Mouse (Mus musculus): ENCODE data around the gene Colgalt1. TPM values are rescaled to one million over a fixed set of nuclear protein-coding genes. Genes with fewer than 3 reads are reported as not detected.

Gene Colgalt1
- polyA plus RNA-seq, 1 experiment from 2014 or later, result 87.6 TPM

DNA sequence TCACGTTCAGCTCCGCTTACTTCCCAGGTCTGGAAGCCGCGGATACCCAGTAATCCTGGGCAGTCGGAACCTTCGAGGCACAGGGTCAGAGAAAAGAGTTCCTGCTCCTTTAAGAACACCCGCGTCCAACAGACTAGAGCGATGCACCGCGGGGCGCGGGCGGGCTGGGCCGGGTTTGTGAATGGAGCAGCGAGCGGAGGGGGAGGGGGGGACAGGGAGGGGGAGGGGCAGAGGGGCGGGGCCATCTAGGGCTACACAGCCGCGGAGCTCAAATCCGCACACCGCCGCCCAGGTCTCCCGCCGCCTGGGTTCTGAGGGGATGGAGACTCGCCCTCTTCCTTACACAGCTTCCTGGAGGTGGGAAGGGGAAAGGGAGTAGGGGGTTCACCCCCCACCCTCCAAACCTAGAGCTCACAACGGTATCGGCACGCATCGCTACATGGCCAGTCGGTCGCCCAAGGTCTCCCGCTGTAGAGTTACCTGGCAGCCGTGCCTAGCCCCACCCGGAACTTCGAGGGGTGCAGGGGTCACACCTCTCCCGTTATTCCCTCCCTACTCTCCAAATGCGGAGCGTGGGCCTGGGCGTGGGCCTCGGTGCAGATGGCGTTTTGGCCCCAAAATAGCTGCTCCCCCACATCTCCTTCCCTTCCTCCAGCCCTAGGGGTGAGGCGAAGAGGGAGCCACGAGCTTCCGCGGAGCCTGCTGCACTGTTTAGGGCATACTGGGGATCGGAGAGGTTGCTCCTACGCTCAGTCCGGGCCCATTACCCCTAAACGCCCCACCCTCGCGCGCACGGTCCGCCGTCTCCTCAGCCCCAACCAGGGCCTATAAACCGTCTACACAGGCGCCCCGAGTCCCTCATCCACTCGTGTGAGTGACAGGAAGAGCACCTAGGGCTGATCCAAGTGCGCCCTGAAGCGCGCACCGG is 60.1 kb downstream of the Colgalt1 start:
- Histone ChIP-seq H3K27me3 (ENCODE audit: control insufficient read depth, insufficient read depth, low read length) (no peaks in the 10 kb centered on the region), H3K4me3 (ENCODE audit: low read depth, low read length) (peak overlapping the region; percentile 45), H3K9ac (replicated peaks; ENCODE audit: low read depth, low read length) (no peak overlapping the region), H3K4me2 (replicated peaks; ENCODE audit: low read depth, low read length) (peak overlapping the region; percentile 99), H3K27ac (ENCODE audit: low read length) (no peak overlapping the region), H3K9me3 (ENCODE audit: control insufficient read depth, low read depth, low read length) (no peaks in the 10 kb centered on the region), H3K36me3 (ENCODE audit: control insufficient read depth, insufficient read depth, low read length) (no peaks in the 10 kb centered on the region), H3K4me1 (ENCODE audit: control insufficient read depth, insufficient read depth, low read length) (peaks cover 17% of the 10 kb centered on the region; the same call in 1 of the 2 replicates)
- under 1% methylated on average over 59 of the region's 64 CpGs for WGBS
- peak; percentile 10; the same call in 1 of the 2 replicates for ATAC-seq (ENCODE audit: insufficient number of reproducible peaks, insufficient read depth, low FRiP score, low read depth)

DNA sequence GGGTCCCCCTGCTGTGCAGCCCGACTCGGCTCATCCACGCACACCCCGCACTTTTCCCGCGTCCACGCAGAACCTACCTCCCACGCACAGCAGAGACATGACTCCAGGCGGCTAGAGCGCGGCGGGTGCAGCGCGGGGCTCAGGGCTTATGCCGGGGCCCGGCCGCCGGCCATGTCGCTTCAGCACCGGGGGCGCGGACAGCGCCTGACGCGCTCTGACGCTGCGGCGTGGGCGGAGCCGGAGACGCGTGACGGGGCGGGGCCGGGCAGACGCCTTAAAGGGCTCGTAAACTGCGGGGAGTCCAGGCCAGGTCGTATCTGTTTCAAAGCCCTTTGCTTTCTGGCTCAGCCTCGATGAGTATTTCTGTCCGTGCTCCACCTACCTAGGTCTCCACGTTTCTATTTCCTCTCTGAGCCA is 60.8 kb downstream of the Colgalt1 start, which contains the start of gene Unc13a:
TSS of gene Unc13a (minus strand) at position 209 of the 417 bp plus-strand sequence.
- H3K9me3 ChIP-seq (ENCODE audit: control insufficient read depth, low read depth, low read length), result no peaks in the 10 kb centered on the region
- ATAC-seq (ENCODE audit: insufficient number of reproducible peaks, insufficient read depth, low FRiP score, low read depth), result peak; percentile 59
- H3K36me3 ChIP-seq (ENCODE audit: control insufficient read depth, insufficient read depth, low read length), result no peaks in the 10 kb centered on the region
- peak within 1 kb of the TSS; percentile 45 for H3K4me3 ChIP-seq (ENCODE audit: low read depth, low read length)
- no peak within 1 kb of the TSS for H3K9ac ChIP-seq (replicated peaks; ENCODE audit: low read depth, low read length)
- WGBS, result under 1% methylated on average over 42 of the region's 42 CpGs
- no peaks in the 10 kb centered on the region for H3K27me3 ChIP-seq (ENCODE audit: control insufficient read depth, insufficient read depth, low read length)
- H3K4me2 ChIP-seq (replicated peaks; ENCODE audit: low read depth, low read length), result peak within 1 kb of the TSS; percentile 99
- no peak within 1 kb of the TSS for H3K27ac ChIP-seq (ENCODE audit: low read length)
- peaks cover 16% of the 10 kb centered on the region; the same call in 1 of the 2 replicates for H3K4me1 ChIP-seq (ENCODE audit: control insufficient read depth, insufficient read depth, low read length)

DNA sequence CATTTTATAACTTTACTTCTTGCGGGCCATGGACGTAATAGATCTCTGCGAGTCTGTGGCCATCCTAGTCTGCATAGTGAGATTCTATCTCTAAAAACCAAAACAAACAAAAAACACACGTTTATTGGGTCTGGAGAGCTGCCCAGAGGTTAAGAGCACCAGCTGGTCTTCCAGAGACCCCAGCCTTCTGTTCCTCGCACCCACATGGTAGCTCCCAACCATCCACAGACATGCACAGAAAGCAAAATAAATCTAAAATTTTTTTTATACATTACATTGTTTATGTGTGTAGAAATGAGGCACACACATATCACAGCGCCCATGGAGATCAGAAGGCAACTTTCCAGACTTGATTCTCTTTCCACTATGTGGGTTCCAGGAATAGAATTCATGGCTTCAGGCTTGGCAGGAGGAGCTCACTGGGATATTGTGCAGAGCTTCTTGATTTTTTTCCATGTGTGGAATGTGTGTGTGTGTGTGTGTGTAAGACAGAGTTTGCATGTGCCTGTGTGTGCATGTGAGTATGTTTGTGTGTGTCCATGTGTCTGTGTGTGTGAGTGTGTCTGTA is 61.5 kb downstream of the Colgalt1 start:
- 62% methylated on average over 6 of the region's 6 CpGs for WGBS
- ATAC-seq (ENCODE audit: insufficient number of reproducible peaks, insufficient read depth, low FRiP score, low read depth), result no peak
- H3K4me2 ChIP-seq (replicated peaks; ENCODE audit: low read depth, low read length), result peak overlapping the region; percentile 99; the same call in 1 of the 2 replicates
- H3K4me3 ChIP-seq (ENCODE audit: low read depth, low read length), result peak overlapping the region; percentile 45; the same call in 1 of the 2 replicates
- peaks cover 16% of the 10 kb centered on the region; the same call in 1 of the 2 replicates for H3K4me1 ChIP-seq (ENCODE audit: control insufficient read depth, insufficient read depth, low read length)
- no peaks in the 10 kb centered on the region for H3K36me3 ChIP-seq (ENCODE audit: control insufficient read depth, insufficient read depth, low read length)
- H3K9me3 ChIP-seq (ENCODE audit: control insufficient read depth, low read depth, low read length), result no peaks in the 10 kb centered on the region
- H3K9ac ChIP-seq (replicated peaks; ENCODE audit: low read depth, low read length), result no peak overlapping the region
- no peak overlapping the region for H3K27ac ChIP-seq (ENCODE audit: low read length)
- H3K27me3 ChIP-seq (ENCODE audit: control insufficient read depth, insufficient read depth, low read length), result no peaks in the 10 kb centered on the region

DNA sequence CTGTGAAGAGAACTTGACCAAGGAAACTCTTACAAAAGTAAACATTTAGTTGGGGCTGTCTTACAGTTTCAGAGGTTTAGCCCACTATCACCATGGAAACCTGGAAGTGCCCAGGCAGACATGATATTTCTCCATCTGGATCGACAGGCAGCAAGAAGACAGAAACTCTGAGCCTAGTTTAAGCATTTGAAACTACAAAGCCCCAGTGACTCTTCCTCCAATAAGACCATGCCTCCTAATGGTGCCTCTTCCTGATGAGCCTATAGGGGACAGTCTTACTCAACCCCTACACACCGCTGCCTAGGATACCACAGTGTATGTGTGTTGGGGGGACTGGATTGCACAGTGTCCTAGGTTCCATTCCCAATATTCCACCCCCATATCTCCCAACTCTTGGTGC is 63.3 kb downstream of the Colgalt1 start:
- Histone ChIP-seq H3K36me3 (ENCODE audit: control insufficient read depth, insufficient read depth, low read length) (no peaks in the 10 kb centered on the region), H3K4me1 (ENCODE audit: control insufficient read depth, insufficient read depth, low read length) (peaks cover 11% of the 10 kb centered on the region; the same call in 1 of the 2 replicates), H3K4me2 (replicated peaks; ENCODE audit: low read depth, low read length) (no peak overlapping the region), H3K9ac (replicated peaks; ENCODE audit: low read depth, low read length) (no peak overlapping the region), H3K4me3 (ENCODE audit: low read depth, low read length) (no peak overlapping the region), H3K27ac (ENCODE audit: low read length) (no peak overlapping the region), H3K9me3 (ENCODE audit: control insufficient read depth, low read depth, low read length) (no peaks in the 10 kb centered on the region), H3K27me3 (ENCODE audit: control insufficient read depth, insufficient read depth, low read length) (peaks cover 9% of the 10 kb centered on the region)
- 72% methylated on average over 2 of the region's 2 CpGs for WGBS
- no peak for ATAC-seq (ENCODE audit: insufficient number of reproducible peaks, insufficient read depth, low FRiP score, low read depth)

Small RNAs within 50 kb of the gene (microRNA-seq; reads per million reads assigned to microRNA genes)
- gene Mir6769b, result not detected

Other genes starting within 250 kb of the Colgalt1 start
- gene Use1, start 244.2 kb upstream of the Colgalt1 start, polyA plus RNA-seq (2014; fragmentation: Nextera tagmentation; extraction: Ambion mirVana), result 106 and 108 TPM in 2 replicates
- gene Ocel1, start 239.7 kb upstream of the Colgalt1 start, polyA plus RNA-seq (2014; fragmentation: Nextera tagmentation; extraction: Ambion mirVana), result 3.8 TPM in 2 replicates
- gene Nr2f6, start 229.0 kb upstream of the Colgalt1 start, polyA plus RNA-seq (2014; fragmentation: Nextera tagmentation; extraction: Ambion mirVana), result 52.7 and 65.5 TPM in 2 replicates
- gene Ushbp1, start 215.2 kb upstream of the Colgalt1 start, polyA plus RNA-seq (2014; fragmentation: Nextera tagmentation; extraction: Ambion mirVana), result 8.6 and 9.6 TPM in 2 replicates
- 92.2 and 94.2 TPM in 2 replicates for gene Babam1, start 214.1 kb upstream of the Colgalt1 start, polyA plus RNA-seq (2014; fragmentation: Nextera tagmentation; extraction: Ambion mirVana)
- 30.9 and 39.8 TPM in 2 replicates for gene Ankle1, start 205.0 kb upstream of the Colgalt1 start, polyA plus RNA-seq (2014; fragmentation: Nextera tagmentation; extraction: Ambion mirVana)
- gene Abhd8, start 147.3 kb upstream of the Colgalt1 start, polyA plus RNA-seq (2014; fragmentation: Nextera tagmentation; extraction: Ambion mirVana), result 28.4 and 30.0 TPM in 2 replicates
- gene Mrpl34, start 146.0 kb upstream of the Colgalt1 start, polyA plus RNA-seq (2014; fragmentation: Nextera tagmentation; extraction: Ambion mirVana), result 139 and 154 TPM in 2 replicates
- 94.8 and 98.9 TPM in 2 replicates for gene Dda1, start 141.8 kb upstream of the Colgalt1 start, polyA plus RNA-seq (2014; fragmentation: Nextera tagmentation; extraction: Ambion mirVana)
- 2.3 TPM in 2 replicates for gene Ano8, start 125.0 kb upstream of the Colgalt1 start, polyA plus RNA-seq (2014; fragmentation: Nextera tagmentation; extraction: Ambion mirVana)
- gene Gtpbp3, start 122.9 kb upstream of the Colgalt1 start, polyA plus RNA-seq (2014; fragmentation: Nextera tagmentation; extraction: Ambion mirVana), result 7.1 and 7.2 TPM in 2 replicates
- 67.1 and 67.5 TPM in 2 replicates for gene Plvap, start 99.2 kb upstream of the Colgalt1 start, polyA plus RNA-seq (2014; fragmentation: Nextera tagmentation; extraction: Ambion mirVana)
- gene Ccdc194, start 85.3 kb upstream of the Colgalt1 start, polyA plus RNA-seq (2014; fragmentation: Nextera tagmentation; extraction: Ambion mirVana), result 0.41 and 0.58 TPM in 2 replicates
- gene Bst2, start 73.5 kb upstream of the Colgalt1 start, polyA plus RNA-seq (2014; fragmentation: Nextera tagmentation; extraction: Ambion mirVana), result 7.6 and 10.9 TPM in 2 replicates
- gene Mvb12a, start 68.1 kb upstream of the Colgalt1 start, polyA plus RNA-seq (2014; fragmentation: Nextera tagmentation; extraction: Ambion mirVana), result 103 and 105 TPM in 2 replicates
- gene Tmem221, start 52.1 kb upstream of the Colgalt1 start, polyA plus RNA-seq (2014; fragmentation: Nextera tagmentation; extraction: Ambion mirVana), result 1.4 and 1.9 TPM in 2 replicates
- not detected in 2 replicates for gene Nxnl1, start 44.4 kb upstream of the Colgalt1 start, polyA plus RNA-seq (2014; fragmentation: Nextera tagmentation; extraction: Ambion mirVana)
- gene Slc27a1, start 42.1 kb upstream of the Colgalt1 start, polyA plus RNA-seq (2014; fragmentation: Nextera tagmentation; extraction: Ambion mirVana), result 28.2 and 29.4 TPM in 2 replicates
- gene Pgls, start 18.8 kb upstream of the Colgalt1 start, polyA plus RNA-seq (2014; fragmentation: Nextera tagmentation; extraction: Ambion mirVana), result 258 and 266 TPM in 2 replicates
- 3.4 and 4.5 TPM in 2 replicates for gene Fam129c, start 13.3 kb upstream of the Colgalt1 start, polyA plus RNA-seq (2014; fragmentation: Nextera tagmentation; extraction: Ambion mirVana)
- gene Unc13a, start 60.8 kb downstream of the Colgalt1 start, polyA plus RNA-seq (2014; fragmentation: Nextera tagmentation; extraction: Ambion mirVana), result 1.4 and 1.7 TPM in 2 replicates
- gene Jak3, start 65.3 kb downstream of the Colgalt1 start, polyA plus RNA-seq (2014; fragmentation: Nextera tagmentation; extraction: Ambion mirVana), result 5.4 and 6.0 TPM in 2 replicates
- gene Insl3, start 78.2 kb downstream of the Colgalt1 start, polyA plus RNA-seq (2014; fragmentation: Nextera tagmentation; extraction: Ambion mirVana), result 1.3 and 1.7 TPM in 2 replicates
- 4.7 and 5.4 TPM in 2 replicates for gene B3gnt3, start 90.8 kb downstream of the Colgalt1 start, polyA plus RNA-seq (2014; fragmentation: Nextera tagmentation; extraction: Ambion mirVana)
- 5.5 and 7.4 TPM in 2 replicates for gene Fcho1, start 114.7 kb downstream of the Colgalt1 start, polyA plus RNA-seq (2014; fragmentation: Nextera tagmentation; extraction: Ambion mirVana)

Data from stomach, embryonic 14.5 days (tissue).